Mouse (Mus musculus) limb, embryonic 14.5 days (tissue): ENCODE measurements around the gene Trpm3. TPM values are rescaled to one million over a fixed set of nuclear protein-coding genes. Genes with fewer than 3 reads are reported as not detected.

Source experiments
- ATAC-seq: fragments of 200-750 bp; cut with Nextera tagmentation; 2 replicates; pipeline ENCODE4 v1.8.0; 2017; ENCODE audit warnings: low read depth, moderate number of reproducible peaks, moderate TSS enrichment; ENCODE audit not compliant: low FRiP score
- DNase-seq: peaks from one replicate; pipeline ENCODE4 v3.0.0-alpha.2; 2015; ENCODE audit warnings: low spot score
- H3K27ac ChIP-seq: fragments of 300-500 bp; sonication (generic); replicated peaks from 2 replicates; pipeline ENCODE4 v1.5.1; 2014; ENCODE audit warnings: low read depth, mild to moderate bottlenecking, low read length, moderate library complexity, mixed read lengths
- H3K27me3 ChIP-seq: fragments of 300-500 bp; sonication (generic); 2 replicates; pipeline ENCODE4 v1.6.1; 2014; ENCODE audit warnings: low read length, mixed read lengths; ENCODE audit not compliant: control insufficient read depth, insufficient read depth
- H3K36me3 ChIP-seq: fragments of 300-500 bp; sonication (generic); 2 replicates; pipeline ENCODE4 v1.6.1; 2014; ENCODE audit warnings: mild to moderate bottlenecking, low read length, moderate library complexity, mixed read lengths; ENCODE audit not compliant: control insufficient read depth, insufficient read depth
- H3K4me1 ChIP-seq: fragments of 300-500 bp; sonication (generic); 2 replicates; pipeline ENCODE4 v1.6.1; 2014; ENCODE audit warnings: antibody characterized with exemption, low read length, mixed read lengths; ENCODE audit not compliant: control insufficient read depth, insufficient read depth
- H3K4me2 ChIP-seq: fragments of 300-500 bp; sonication (generic); replicated peaks from 2 replicates; pipeline ENCODE4 v1.6.1; 2014; ENCODE audit warnings: low read depth, mild to moderate bottlenecking, low read length, moderate library complexity; ENCODE audit not compliant: severe bottlenecking
- H3K4me3 ChIP-seq: fragments of 300-500 bp; sonication (generic); replicated peaks from 2 replicates; pipeline ENCODE4 v1.5.1; 2014; ENCODE audit warnings: low read length
- H3K9ac ChIP-seq: fragments of 300-500 bp; sonication (generic); 2 replicates; pipeline ENCODE4 v1.6.1; 2014; ENCODE audit warnings: mild to moderate bottlenecking, low read depth, low read length, moderate library complexity; ENCODE audit not compliant: severe bottlenecking
- H3K9me3 ChIP-seq: fragments of 300-500 bp; sonication (generic); 2 replicates; pipeline ENCODE4 v1.6.1; 2016; ENCODE audit warnings: low read length; ENCODE audit not compliant: control insufficient read depth
- POLR2A ChIP-seq: fragments of 200-500 bp; IDR thresholded peaks from 2 replicates; pipeline ENCODE4 v1.8.0; 2012; ENCODE audit warnings: inconsistent platforms, mild to moderate bottlenecking, moderate library complexity, borderline replicate concordance; ENCODE audit not compliant: insufficient read depth, insufficient read length; ENCODE audit errors: extremely low read depth
- WGBS: fragments of 180-500 bp; shearing (Covaris S2); extraction: QIAGEN DNeasy Blood & Tissue Kit; methylation state at CpG from one replicate; pipeline ENCODE4 v1.1.7; 2014; 5-methylcytosine and 5-hydroxymethylcytosine counted together
- polyA plus RNA-seq, 2 experiments: library from polyadenylated mRNA; depleted of rRNA in 1 of 2; stranded (reverse) in 1 of 2; unstranded in 1 of 2; fragments of >200 nt; fragmentation: Nextera tagmentation in 1 of 2; extraction: Ambion mirVana in 1 of 2; gene quantifications; 2 replicates each; pipeline versions ENCODE4 v1.2.1 to v1.2.3; 2012 to 2014

Trpm3 gene
- polyA plus RNA-seq, 2 experiments: 3.7 to 4.1 TPM

DNA sequence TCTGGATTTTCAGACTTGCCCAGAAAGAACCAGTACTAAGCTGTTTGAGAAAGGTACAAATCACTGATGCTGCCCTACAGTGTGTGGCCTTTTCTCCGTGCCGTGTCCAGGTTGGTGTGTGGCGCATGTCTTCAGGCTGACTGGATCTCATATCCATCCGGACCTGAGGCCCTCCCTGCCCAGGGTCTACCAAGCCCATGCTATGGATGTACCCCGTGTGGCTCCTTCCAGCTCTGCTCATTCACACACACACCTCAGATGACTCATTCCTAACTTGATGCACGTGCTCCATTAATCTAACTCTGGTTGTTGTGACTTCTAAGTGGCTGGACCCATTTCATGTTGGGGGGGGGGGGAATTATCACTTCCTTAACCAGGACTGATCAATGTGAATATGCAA lies 789.5 kb downstream of the Trpm3 start:
- ATAC-seq (no peak), DNase-seq (no peak)
- no peak overlapping the region for H3K9ac ChIP-seq
- H3K4me2 ChIP-seq: no peak overlapping the region
- H3K36me3 ChIP-seq: no peaks in the 10 kb centered on the region
- no peak overlapping the region for H3K27ac ChIP-seq
- 89% methylated on average over 6 of the region's 6 CpGs for WGBS
- no peaks in the 10 kb centered on the region for H3K27me3 ChIP-seq
- no peaks in the 10 kb centered on the region for H3K4me1 ChIP-seq
- H3K9me3 ChIP-seq: no peaks in the 10 kb centered on the region
- H3K4me3 ChIP-seq: no peak overlapping the region
- no peak for TF ChIP-seq POLR2A

DNA sequence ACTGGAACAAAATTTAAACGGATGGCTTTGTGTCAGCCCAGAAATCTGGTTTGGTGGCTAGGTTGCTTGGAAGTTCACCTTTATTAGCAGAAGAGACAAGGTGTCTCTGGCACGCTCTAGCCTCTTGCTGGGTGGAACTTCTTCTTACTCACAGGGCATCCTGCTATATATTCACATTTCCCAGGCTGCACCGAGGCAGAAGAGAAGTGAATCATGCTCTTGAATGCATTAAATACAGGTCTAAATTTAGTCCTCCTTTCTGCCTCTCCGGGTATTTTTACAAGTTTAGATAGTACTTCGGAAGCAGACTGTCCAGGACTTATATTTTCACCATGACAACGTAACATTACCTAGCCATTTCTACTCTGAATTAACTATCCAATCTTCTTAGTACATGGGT lies 790.9 kb downstream of the Trpm3 start:
- ATAC-seq (no peak), DNase-seq (no peak)
- Histone ChIP-seq H3K36me3 (no peaks in the 10 kb centered on the region), H3K4me1 (no peaks in the 10 kb centered on the region), H3K4me3 (no peak overlapping the region), H3K9me3 (no peaks in the 10 kb centered on the region), H3K27ac (no peak overlapping the region), H3K27me3 (no peaks in the 10 kb centered on the region), H3K4me2 (no peak overlapping the region), H3K9ac (no peak overlapping the region)
- TF ChIP-seq POLR2A: no peak
- 84% methylated on average over 6 of the region's 6 CpGs for WGBS

DNA sequence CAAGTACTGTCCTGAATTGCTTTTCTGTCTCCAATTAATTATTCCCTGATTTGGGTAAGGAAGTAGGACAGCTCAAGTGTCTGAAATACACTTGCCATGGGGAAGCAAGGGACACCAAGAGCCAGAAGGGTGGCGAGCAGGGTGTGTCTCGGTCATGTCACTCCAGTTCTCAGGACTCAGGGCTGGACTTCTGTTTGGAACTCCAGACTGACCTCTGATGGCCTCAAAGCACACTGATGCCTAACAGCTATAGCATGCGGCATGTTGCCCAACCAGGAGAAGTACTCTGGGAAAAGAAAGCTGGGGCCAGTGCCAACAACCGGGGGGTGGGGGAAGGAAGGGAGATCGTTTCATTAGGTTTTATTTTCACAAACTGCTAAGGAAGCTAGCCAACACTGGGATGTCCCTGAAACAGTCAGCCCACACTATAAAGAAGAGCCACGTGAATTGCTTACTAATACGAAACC lies 791.6 kb downstream of the Trpm3 start:
- ATAC-seq: no peak
- 68% methylated on average over 7 of the region's 7 CpGs for WGBS
- no peak for DNase-seq

DNA sequence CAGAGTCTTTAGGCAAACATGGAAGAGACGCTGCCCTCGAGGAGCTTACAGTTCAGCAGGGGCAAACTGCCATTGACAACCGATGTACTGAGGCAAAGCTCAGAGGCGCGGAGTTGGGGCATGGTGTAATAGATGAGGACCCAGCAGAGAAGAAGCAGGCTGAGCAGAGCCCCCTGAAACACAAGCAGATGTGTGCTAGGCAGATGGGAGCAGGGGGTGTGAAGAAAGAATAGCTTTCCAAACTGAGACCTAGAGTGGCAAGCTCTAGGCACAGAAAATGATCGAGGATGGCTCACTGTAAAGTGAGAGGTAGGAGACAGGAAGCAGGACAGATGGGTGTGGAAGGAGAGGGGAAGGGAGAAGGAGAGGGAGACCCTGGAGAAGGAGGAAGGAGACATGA lies 792.2 kb downstream of the Trpm3 start:
- Histone ChIP-seq H3K4me3 (no peak overlapping the region), H3K4me2 (no peak overlapping the region), H3K4me1 (no peaks in the 10 kb centered on the region), H3K9me3 (no peaks in the 10 kb centered on the region), H3K36me3 (no peaks in the 10 kb centered on the region), H3K27me3 (no peaks in the 10 kb centered on the region), H3K27ac (no peak overlapping the region), H3K9ac (no peak overlapping the region)
- ATAC-seq: no peak
- no peak for TF ChIP-seq POLR2A
- WGBS: 82% methylated on average over 6 of the region's 6 CpGs
- no peak for DNase-seq

More for the DNA sequence above, 791.6 kb downstream of the Trpm3 start:
- no peaks in the 10 kb centered on the region for H3K4me1 ChIP-seq
- no peaks in the 10 kb centered on the region for H3K36me3 ChIP-seq
- no peaks in the 10 kb centered on the region for H3K27me3 ChIP-seq
- H3K9me3 ChIP-seq: no peaks in the 10 kb centered on the region
- no peak overlapping the region for H3K4me2 ChIP-seq
- no peak overlapping the region for H3K9ac ChIP-seq
- no peak overlapping the region for H3K27ac ChIP-seq
- H3K4me3 ChIP-seq: no peak overlapping the region
- no peak for TF ChIP-seq POLR2A

DNA sequence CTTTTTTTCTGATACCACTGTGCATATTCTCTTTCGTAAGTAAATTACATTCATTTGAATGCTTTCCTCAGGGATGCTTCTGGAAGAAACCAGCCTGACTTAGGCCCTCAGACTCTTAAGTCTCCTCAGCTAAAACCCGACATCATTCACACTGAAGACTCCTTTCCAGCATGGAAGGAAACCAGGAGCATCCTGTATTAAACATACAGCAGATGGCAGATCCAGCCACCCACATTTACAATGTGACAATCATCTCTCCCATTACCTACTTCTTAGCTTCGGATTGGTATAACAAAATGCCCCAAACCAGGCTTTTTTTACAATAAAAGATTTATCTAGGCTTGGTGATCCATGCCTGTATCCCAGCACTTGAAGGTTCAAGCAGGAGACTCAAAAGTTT lies 796.2 kb downstream of the Trpm3 start:
- Histone ChIP-seq H3K9me3 (no peaks in the 10 kb centered on the region), H3K36me3 (no peaks in the 10 kb centered on the region), H3K27ac (no peak overlapping the region), H3K4me3 (no peak overlapping the region), H3K4me2 (no peak overlapping the region), H3K4me1 (no peaks in the 10 kb centered on the region; the same call in 1 of the 2 replicates), H3K9ac (no peak overlapping the region), H3K27me3 (no peaks in the 10 kb centered on the region)
- 80% methylated on average over 3 of the region's 3 CpGs for WGBS
- ATAC-seq (no peak), DNase-seq (no peak)
- TF ChIP-seq POLR2A: no peak

DNA sequence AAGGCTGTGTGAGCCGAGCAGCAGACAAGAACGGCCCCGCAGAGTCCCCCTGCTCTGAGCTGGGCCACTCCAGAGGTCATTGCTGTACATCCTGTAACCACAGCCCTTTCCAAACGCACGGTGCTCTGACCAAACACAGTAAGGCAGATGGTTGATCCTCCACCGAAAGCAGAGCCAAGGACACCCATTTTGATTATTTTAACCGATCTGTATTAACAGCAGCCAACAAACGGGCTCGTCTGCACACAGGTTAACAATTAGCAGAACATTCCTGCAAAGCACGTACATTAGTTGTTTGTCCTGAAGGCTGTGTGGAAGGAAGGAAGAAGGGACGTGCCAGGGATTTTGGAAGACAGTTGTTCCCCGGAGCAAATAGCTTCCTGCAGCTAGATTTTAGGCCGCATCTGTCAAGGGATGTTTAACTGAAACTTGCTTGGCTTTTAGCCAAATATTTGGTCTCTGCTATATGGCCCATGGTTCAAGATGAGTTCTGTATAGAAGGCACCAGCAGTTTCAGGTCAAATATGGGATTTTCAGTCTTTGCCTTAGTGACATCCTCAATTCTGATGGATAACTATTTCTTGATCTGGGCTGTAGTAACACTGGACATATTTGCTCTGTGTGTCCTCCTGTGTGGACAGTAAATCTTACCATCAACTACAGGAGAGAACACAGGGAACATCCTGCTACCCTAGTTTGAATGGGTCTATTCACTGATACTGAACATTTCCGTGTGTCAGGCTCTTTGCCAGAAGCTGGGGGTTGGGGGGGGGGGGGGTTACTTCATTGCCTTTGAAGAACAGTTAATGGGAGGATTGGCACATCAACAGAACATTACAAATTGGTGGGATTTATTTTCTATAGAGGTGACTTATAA lies 800.2 kb downstream of the Trpm3 start:
- no peak overlapping the region for H3K4me3 ChIP-seq
- H3K9ac ChIP-seq: no peak overlapping the region
- WGBS: 50% methylated on average over 14 of the region's 14 CpGs
- H3K27ac ChIP-seq: no peak overlapping the region
- no peaks in the 10 kb centered on the region for H3K9me3 ChIP-seq
- DNase-seq (peak; percentile 32), ATAC-seq (no peak)
- H3K36me3 ChIP-seq: no peaks in the 10 kb centered on the region
- TF ChIP-seq POLR2A: no peak
- no peaks in the 10 kb centered on the region for H3K27me3 ChIP-seq
- peaks cover 5% of the 10 kb centered on the region; the same call in 1 of the 2 replicates for H3K4me1 ChIP-seq
- no peak overlapping the region for H3K4me2 ChIP-seq
